Mouse (Mus musculus): ENCODE results near the gene Pheta2.

DNA sequence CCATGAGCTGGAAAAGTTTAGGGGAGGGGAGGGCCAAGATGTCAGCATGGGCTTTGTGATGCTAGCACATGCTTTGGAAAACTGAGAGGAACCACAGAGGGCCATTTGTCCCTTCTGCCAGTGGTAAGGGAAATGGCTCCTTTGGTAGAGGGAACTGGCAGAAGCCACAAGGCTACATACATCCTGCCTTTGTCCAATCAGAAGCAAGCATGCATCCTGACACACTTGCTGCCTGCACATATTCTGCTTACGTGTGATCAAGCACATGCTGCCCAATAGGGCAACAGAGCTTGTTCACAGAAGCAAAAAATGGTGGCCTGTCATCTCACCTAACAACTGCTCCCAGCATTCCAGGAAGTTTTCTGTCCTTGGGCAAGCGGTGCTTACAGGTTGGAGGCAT lies 13.4 kb upstream of the Pheta2 start:
- TF ChIP-seq CTCF (IDR thresholded peaks at IDR 0.05; ENCODE audit: low read depth, low read length) (no peak), POLR2AphosphoS5 (IDR thresholded peaks at IDR 0.05; ENCODE audit: insufficient replicate concordance, low read depth, low read length) (no peak), TAL1 (conservative IDR thresholded peaks at IDR 0.05; ENCODE audit: low read depth, low read length) (no peak)

All from G1E (cell line).